Mouse (Mus musculus) olfactory bulb, adult 2 months (tissue): ENCODE data around the gene Ewsr1. TPM values are rescaled to one million over a fixed set of nuclear protein-coding genes. Genes with fewer than 3 reads are reported as not detected.

Experiments used
- H3K27ac ChIP-seq: fragments of 200-500 bp; 2 replicates; pipeline ENCODE4 v1.5.1; 2012; ENCODE audit warnings: low read depth, low read length; ENCODE audit not compliant: insufficient read depth
- H3K4me1 ChIP-seq: fragments of 200-500 bp; 2 replicates; pipeline ENCODE4 v1.6.1; 2012; ENCODE audit warnings: low read length; ENCODE audit not compliant: control insufficient read depth, insufficient read depth
- H3K4me3 ChIP-seq: fragments of 200-500 bp; 2 replicates; pipeline ENCODE4 v1.5.1; 2012; ENCODE audit warnings: mild to moderate bottlenecking, low read depth, low read length, moderate library complexity; ENCODE audit not compliant: insufficient read depth
- CTCF ChIP-seq: fragments of 200-500 bp; IDR thresholded peaks from 2 replicates; pipeline ENCODE4 v1.5.1; 2012; ENCODE audit warnings: low read depth, mild to moderate bottlenecking, low read length, moderate library complexity; ENCODE audit not compliant: insufficient read depth
- POLR2A ChIP-seq: fragments of 200-500 bp; IDR thresholded peaks from 2 replicates; pipeline ENCODE4 v1.6.1; 2012; ENCODE audit warnings: mild to moderate bottlenecking, low read depth, low read length, moderate library complexity; ENCODE audit not compliant: insufficient read depth
- WGBS: fragments of 180-500 bp; shearing (Covaris S2); methylation state at CpG from one replicate; pipeline ENCODE4 v1.1.7; 2018; 5-methylcytosine and 5-hydroxymethylcytosine counted together
- polyA plus RNA-seq: library from polyadenylated mRNA; stranded (reverse); fragments of >200 nt; gene quantifications from 2 replicates; pipeline ENCODE4 v1.2.4, GENCODE M21; 2012; ENCODE audit warnings: low replicate concordance; ENCODE audit not compliant: missing spikeins, insufficient read depth, insufficient read length

The Ewsr1 gene
- polyA plus RNA-seq, 1 experiment: 1,293 TPM

GRCm38 (mm10) chr11:5055945-5056938 lies 42.8 kb downstream of the Ewsr1 start:
- TF ChIP-seq CTCF (no peak), POLR2A (no peak)
- Histone ChIP-seq H3K4me1 (peaks cover 47% of the 10 kb centered on the region), H3K27ac (no peak overlapping the region), H3K4me3 (no peak overlapping the region)
- WGBS: 67% methylated on average over 23 of the region's 23 CpGs

GRCm38 (mm10) chr11:5054874-5055273 lies 44.2 kb downstream of the Ewsr1 start:
- no peak overlapping the region for H3K27ac ChIP-seq
- WGBS: 86% methylated on average over 6 of the region's 6 CpGs

GRCm38 (mm10) chr11:5054151-5054550 lies 44.9 kb downstream of the Ewsr1 start:
- Histone ChIP-seq H3K4me1 (peaks cover 33% of the 10 kb centered on the region), H3K4me3 (no peak overlapping the region), H3K27ac (no peak overlapping the region)
- 94% methylated on average over 14 of the region's 14 CpGs for WGBS
- TF ChIP-seq POLR2A (no peak), CTCF (no peak)

More at GRCm38 (mm10) chr11:5054874-5055273, 44.2 kb downstream of the Ewsr1 start:
- no peak for TF ChIP-seq CTCF
- TF ChIP-seq POLR2A: no peak
- Histone ChIP-seq H3K4me3 (no peak overlapping the region), H3K4me1 (peaks cover 40% of the 10 kb centered on the region)

- no peak overlapping the region for H3K27ac ChIP-seq
- 77% methylated on average over 10 of the region's 10 CpGs for WGBS
- peaks cover 22% of the 10 kb centered on the region for H3K4me1 ChIP-seq
- no peak for TF ChIP-seq CTCF
- no peak for TF ChIP-seq POLR2A
- H3K4me3 ChIP-seq: no peak overlapping the region
These were observed 46.7 kb downstream of the Ewsr1 start for GRCm38 (mm10) chr11:5052200-5052854.

- peaks cover 18% of the 10 kb centered on the region for H3K4me1 ChIP-seq
- H3K27ac ChIP-seq: no peak overlapping the region
- WGBS: 87% methylated on average over 10 of the region's 10 CpGs
- no peak overlapping the region for H3K4me3 ChIP-seq
- TF ChIP-seq POLR2A (no peak), CTCF (no peak)
These were observed 47.4 kb downstream of the Ewsr1 start for GRCm38 (mm10) chr11:5051629-5052028.

- no peak overlapping the region for H3K4me3 ChIP-seq
- peak overlapping the region; percentile 71 for H3K27ac ChIP-seq
- H3K4me1 ChIP-seq: peaks cover 29% of the 10 kb centered on the region
- no peak for TF ChIP-seq CTCF
- no peak for TF ChIP-seq POLR2A
- WGBS: 29% methylated on average over 12 of the region's 12 CpGs
These were observed 52.6 kb downstream of the Ewsr1 start for GRCm38 (mm10) chr11:5046321-5046926.

- Histone ChIP-seq H3K27ac (no peak overlapping the region), H3K4me3 (no peak overlapping the region), H3K4me1 (peaks cover 32% of the 10 kb centered on the region)
- 83% methylated on average over 8 of the region's 8 CpGs for WGBS
- no peak for TF ChIP-seq CTCF
- no peak for TF ChIP-seq POLR2A
These were observed 56.3 kb downstream of the Ewsr1 start for GRCm38 (mm10) chr11:5042645-5043381.

- Histone ChIP-seq H3K4me1 (peaks cover 26% of the 10 kb centered on the region), H3K27ac (peak overlapping the region; percentile 48), H3K4me3 (no peak overlapping the region)
- 54% methylated on average over 18 of the region's 18 CpGs for WGBS
- TF ChIP-seq CTCF: no peak
- no peak for TF ChIP-seq POLR2A
These were observed 57.8 kb downstream of the Ewsr1 start for GRCm38 (mm10) chr11:5041144-5041780.
